Mouse (Mus musculus) C2C12 (cell line): Measurements from ENCODE around the gene Slc17a7. TPM values are rescaled to one million over a fixed set of nuclear protein-coding genes. Genes with fewer than 3 reads are reported as not detected.

Experiments used
- H3K27me3 ChIP-seq: one replicate; pipeline ENCODE4 v1.6.1; 2011; ENCODE audit not compliant: control insufficient read depth, insufficient read depth, insufficient read length
- H3K36me3 ChIP-seq: one replicate; pipeline ENCODE4 v1.6.1; 2011; ENCODE audit not compliant: control insufficient read depth, insufficient read depth
- H3K4me3 ChIP-seq: one replicate; pipeline ENCODE4 v1.5.1; 2011; ENCODE audit warnings: mild to moderate bottlenecking, control low read depth; ENCODE audit not compliant: poor library complexity, insufficient read depth, severe bottlenecking
- H3K79me2 ChIP-seq: one replicate; pipeline ENCODE4 v1.6.1; 2011; ENCODE audit not compliant: control insufficient read depth, insufficient read depth
- H3K79me3 ChIP-seq: one replicate; pipeline ENCODE4 v1.6.1; 2011; ENCODE audit warnings: low read depth, control low read depth
- H3ac ChIP-seq: one replicate; pipeline ENCODE3; 2011; ENCODE audit warnings: low read depth; ENCODE audit not compliant: control insufficient read depth, insufficient read length
- CEBPB ChIP-seq: IDR thresholded peaks from one replicate; pipeline ENCODE4 v1.6.1; 2011; ENCODE audit warnings: low read depth, mild to moderate bottlenecking, control low read depth, moderate library complexity
- CTCF ChIP-seq: IDR thresholded peaks from one replicate; pipeline ENCODE4 v1.5.1; 2011; ENCODE audit not compliant: control insufficient read depth, insufficient read depth, insufficient read length
- FOSL1 ChIP-seq: IDR thresholded peaks from one replicate; pipeline ENCODE4 v1.8.0; 2011; ENCODE audit warnings: mild to moderate bottlenecking, low read length; ENCODE audit not compliant: poor library complexity, insufficient read depth, severe bottlenecking
- MAX ChIP-seq: IDR thresholded peaks from one replicate; pipeline ENCODE4 v1.6.1; 2011; ENCODE audit warnings: mild to moderate bottlenecking, control low read depth
- MYOD1 ChIP-seq: IDR thresholded peaks from one replicate; pipeline ENCODE4 v1.6.1; 2011; ENCODE audit warnings: low read depth; ENCODE audit not compliant: control insufficient read depth, insufficient read length
- MYOG ChIP-seq: IDR thresholded peaks from one replicate; pipeline ENCODE4 v1.6.1; 2011; ENCODE audit not compliant: control insufficient read depth, insufficient read length; ENCODE audit errors: extremely low read depth
- USF1 ChIP-seq: IDR thresholded peaks from one replicate; pipeline ENCODE4 v1.6.1; 2011; ENCODE audit warnings: low read depth, mild to moderate bottlenecking, control low read depth, moderate library complexity
- polyA plus RNA-seq: library from polyadenylated mRNA; unstranded; fragments of >200 nt; fragmentation: generic; extraction: Trizol; gene quantifications from one replicate; pipeline ENCODE4 v1.2.1, GENCODE M21; 2012; ENCODE audit warnings: missing spikeins

The Slc17a7 gene
- polyA plus RNA-seq, 1 experiment, result 0.14 TPM

GRCm38 (mm10) chr7:45198961-45199360 is 35.2 kb downstream of the Slc17a7 start:
- Histone ChIP-seq H3K36me3 (no peaks in the 10 kb centered on the region), H3K4me3 (no peak overlapping the region), H3K79me2 (no peaks in the 10 kb centered on the region), H3K27me3 (peaks cover 9% of the 10 kb centered on the region), H3ac (no peak overlapping the region), H3K79me3 (no peaks in the 10 kb centered on the region)
- TF ChIP-seq FOSL1, result no peak
- TF ChIP-seq CEBPB, result no peak
- no peak for TF ChIP-seq USF1
- no peak for TF ChIP-seq MYOG
- no peak for TF ChIP-seq MAX
- no peak for TF ChIP-seq MYOD1
- no peak for TF ChIP-seq CTCF

GRCm38 (mm10) chr7:45202654-45203053 is 38.9 kb downstream of the Slc17a7 start:
- no peak overlapping the region for H3K4me3 ChIP-seq

GRCm38 (mm10) chr7:45204380-45205143 is 40.8 kb downstream of the Slc17a7 start, which contains the start of gene Ccdc155:
TSS of gene Ccdc155 (minus strand) at chr7:45204892.
- no peak for TF ChIP-seq USF1
- no peak for TF ChIP-seq MAX
- TF ChIP-seq CTCF, result no peak
- TF ChIP-seq MYOD1, result no peak
- Histone ChIP-seq H3K79me3 (no peaks in the 10 kb centered on the region), H3K4me3 (no peak within 1 kb of the TSS), H3K36me3 (no peaks in the 10 kb centered on the region), H3ac (no peak within 1 kb of the TSS), H3K27me3 (peaks cover 9% of the 10 kb centered on the region), H3K79me2 (no peaks in the 10 kb centered on the region)

More at GRCm38 (mm10) chr7:45202654-45203053, 38.9 kb downstream of the Slc17a7 start:
- Histone ChIP-seq H3K79me2 (no peaks in the 10 kb centered on the region), H3K36me3 (no peaks in the 10 kb centered on the region), H3K79me3 (no peaks in the 10 kb centered on the region), H3K27me3 (peaks cover 9% of the 10 kb centered on the region), H3ac (no peak overlapping the region)
- TF ChIP-seq MAX, result no peak
- TF ChIP-seq CTCF, result no peak
- no peak for TF ChIP-seq MYOG
- no peak for TF ChIP-seq USF1
- TF ChIP-seq MYOD1, result no peak
- no peak for TF ChIP-seq CEBPB
- no peak for TF ChIP-seq FOSL1

GRCm38 (mm10) chr7:45208260-45208659 is 44.5 kb downstream of the Slc17a7 start:
- no peaks in the 10 kb centered on the region for H3K79me3 ChIP-seq
- H3ac ChIP-seq, result no peak overlapping the region
- no peaks in the 10 kb centered on the region for H3K36me3 ChIP-seq
- H3K4me3 ChIP-seq, result no peak overlapping the region
- peaks cover 9% of the 10 kb centered on the region for H3K27me3 ChIP-seq
- H3K79me2 ChIP-seq, result no peaks in the 10 kb centered on the region
- TF ChIP-seq CEBPB (no peak), FOSL1 (no peak), MYOG (no peak), CTCF (no peak), MAX (no peak), USF1 (no peak), MYOD1 (no peak)

GRCm38 (mm10) chr7:45211070-45211469 is 47.3 kb downstream of the Slc17a7 start:
- no peak overlapping the region for H3ac ChIP-seq
- peaks cover 9% of the 10 kb centered on the region for H3K27me3 ChIP-seq
- no peaks in the 10 kb centered on the region for H3K36me3 ChIP-seq
- no peaks in the 10 kb centered on the region for H3K79me3 ChIP-seq
- no peak overlapping the region for H3K4me3 ChIP-seq
- TF ChIP-seq FOSL1, result no peak
- TF ChIP-seq MYOD1, result no peak
- TF ChIP-seq USF1, result no peak
- no peak for TF ChIP-seq MAX
- TF ChIP-seq CTCF, result no peak
- no peak for TF ChIP-seq MYOG
- no peak for TF ChIP-seq CEBPB
- H3K79me2 ChIP-seq, result peaks cover 2% of the 10 kb centered on the region

- no peak for TF ChIP-seq FOSL1
- TF ChIP-seq CEBPB, result no peak
- no peak for TF ChIP-seq MAX
- no peak for TF ChIP-seq CTCF
- TF ChIP-seq MYOG, result no peak
- TF ChIP-seq USF1, result no peak
- TF ChIP-seq MYOD1, result no peak
- H3K79me3 ChIP-seq, result peaks cover 1% of the 10 kb centered on the region
- no peak within 1 kb of the TSS for H3K4me3 ChIP-seq
- peaks cover 9% of the 10 kb centered on the region for H3K27me3 ChIP-seq
- H3K36me3 ChIP-seq, result no peaks in the 10 kb centered on the region
- peaks cover 10% of the 10 kb centered on the region for H3K79me2 ChIP-seq
- H3ac ChIP-seq, result no peak within 1 kb of the TSS
Measured at GRCm38 (mm10) chr7:45211851-45212251, 48.1 kb downstream of the Slc17a7 start, which contains the start of gene Dkkl1. TSS of gene Dkkl1 (minus strand) at chr7:45212147.
